Mouse (Mus musculus): ENCODE results near the gene Mesp2.

GRCm38 (mm10) chr7:79835196-79835595, 24.7 kb downstream of the Mesp2 start:
- TF ChIP-seq POLR2A (IDR thresholded peaks at IDR 0.05; ENCODE audit: borderline replicate concordance, insufficient read depth, low read length), result no peak
- TF ChIP-seq CTCF (IDR thresholded peaks at IDR 0.05; ENCODE audit: borderline replicate concordance, insufficient read depth, low read depth, low read length), result no peak

Measured in cerebellum, adult 2 months (tissue).